Mouse (Mus musculus) heart, embryonic 14.5 days (tissue): ENCODE measurements around the gene Smcr8. TPM values are rescaled to one million over a fixed set of nuclear protein-coding genes. Genes with fewer than 3 reads are reported as not detected.
"Not testable (repeated sequence)": the region's sequence is repeated elsewhere in the genome, so short reads cannot be mapped to it uniquely, and the experiment has no call there.

Source experiments
- ATAC-seq: fragments of 200-750 bp; cut with Nextera tagmentation; 2 replicates; pipeline ENCODE4 v1.8.0; 2017; ENCODE audit warnings: low read depth, moderate TSS enrichment; ENCODE audit not compliant: insufficient number of reproducible peaks, insufficient read depth, low FRiP score
- H3K27ac ChIP-seq, 2 experiments: fragments of 200-500 bp in 1 of 2; fragments of 300-500 bp in 1 of 2; sonication (generic) in 1 of 2; replicated peaks in 1 of 2; 2 replicates each; pipeline ENCODE4 v1.5.1; 2012 to 2014; ENCODE audit warnings: low read depth in 2 of 2, low read length in 2 of 2, control low read depth in 1 of 2, mild to moderate bottlenecking in 1 of 2, mixed read lengths in 1 of 2; ENCODE audit not compliant: control insufficient read depth in 1 of 2, insufficient read depth in 1 of 2
- H3K27me3 ChIP-seq: fragments of 300-500 bp; sonication (generic); 2 replicates; pipeline ENCODE4 v1.6.1; 2014; ENCODE audit warnings: mild to moderate bottlenecking, low read length, control low read depth; ENCODE audit not compliant: control insufficient read depth, insufficient read depth
- H3K36me3 ChIP-seq: fragments of 300-500 bp; sonication (generic); 2 replicates; pipeline ENCODE4 v1.6.1; 2014; ENCODE audit warnings: mild to moderate bottlenecking, control low read depth, low read length, mixed read lengths; ENCODE audit not compliant: control insufficient read depth, insufficient read depth
- H3K4me1 ChIP-seq, 2 experiments: fragments of 200-500 bp in 1 of 2; fragments of 300-500 bp in 1 of 2; sonication (generic) in 1 of 2; 2 replicates each; pipeline ENCODE4 v1.6.1; 2012 to 2014; ENCODE audit warnings: low read length in 2 of 2, control low read depth in 1 of 2, mixed read lengths in 1 of 2; ENCODE audit not compliant: control insufficient read depth in 2 of 2, insufficient read depth in 2 of 2
- H3K4me2 ChIP-seq: fragments of 300-500 bp; sonication (generic); 2 replicates; pipeline ENCODE4 v1.6.1; 2014; ENCODE audit warnings: mild to moderate bottlenecking, low read length
- H3K4me3 ChIP-seq, 2 experiments: fragments of 200-500 bp in 1 of 2; fragments of 300-500 bp in 1 of 2; sonication (generic) in 1 of 2; 2 replicates each; pipeline ENCODE4 v1.5.1; 2012 to 2014; ENCODE audit warnings: low read length in 2 of 2, mild to moderate bottlenecking in 2 of 2, control low read depth in 1 of 2, low read depth in 1 of 2, moderate library complexity in 1 of 2; ENCODE audit not compliant: control insufficient read depth in 1 of 2, insufficient read depth in 1 of 2
- H3K9ac ChIP-seq: fragments of 300-500 bp; sonication (generic); 2 replicates; pipeline ENCODE4 v1.6.1; 2014; ENCODE audit warnings: mild to moderate bottlenecking, low read length
- H3K9me3 ChIP-seq: fragments of 300-500 bp; sonication (generic); 2 replicates; pipeline ENCODE4 v1.6.1; 2016; ENCODE audit warnings: low read length, control low read depth; ENCODE audit not compliant: control insufficient read depth
- WGBS: fragments of 180-500 bp; shearing (Covaris S2); extraction: QIAGEN DNeasy Blood & Tissue Kit; methylation state at CpG from one replicate; pipeline ENCODE4 v1.1.7; 2014; 5-methylcytosine and 5-hydroxymethylcytosine counted together
- polyA plus RNA-seq: library from polyadenylated mRNA; unstranded; fragments of >200 nt; fragmentation: Nextera tagmentation; extraction: Ambion mirVana; gene quantifications from 2 replicates; pipeline ENCODE4 v1.2.1, GENCODE M21; 2014

The Smcr8 gene
- polyA plus RNA-seq, 1 experiment from 2014 or later, result 4.6 TPM

- H3K9ac ChIP-seq, result no peak overlapping the region
- no peaks in the 10 kb centered on the region for H3K27me3 ChIP-seq
- H3K27ac ChIP-seq, result no peak overlapping the region
- peak overlapping the region; percentile 89 for H3K4me2 ChIP-seq
- peaks cover 6 to 27% of the 10 kb centered on the region in 2 experiments for H3K4me1 ChIP-seq
- peak overlapping the region in 1 of 2 experiments; percentile 54; a peak in 1 of 4 replicates for H3K4me3 ChIP-seq
- no peak for ATAC-seq
- 57% methylated on average over 1 of the region's 1 CpGs for WGBS
- H3K36me3 ChIP-seq, result no peaks in the 10 kb centered on the region
- no peaks in the 10 kb centered on the region for H3K9me3 ChIP-seq
Observed at GRCm38 (mm10) chr11:60809546-60809945, 32.2 kb downstream of the Smcr8 start.

GRCm38 (mm10) chr11:60810046-60810965, 33.0 kb downstream of the Smcr8 start:
- WGBS, result 18% methylated on average over 14 of the region's 14 CpGs
- peak overlapping the region; percentile 89 for H3K4me2 ChIP-seq
- no peak for ATAC-seq

GRCm38 (mm10) chr11:60811054-60811460, 33.7 kb downstream of the Smcr8 start:
- Histone ChIP-seq H3K9ac (peak overlapping the region; percentile 72), H3K27ac (no peak overlapping the region; a peak in 1 of 4 replicates), H3K27me3 (no peaks in the 10 kb centered on the region), H3K4me1 (peaks cover 6 to 27% of the 10 kb centered on the region in 2 experiments), H3K36me3 (no peaks in the 10 kb centered on the region), H3K4me3 (peak overlapping the region; percentile 54 to 64), H3K9me3 (no peaks in the 10 kb centered on the region), H3K4me2 (peak overlapping the region; percentile 89)
- ATAC-seq, result peak; percentile 99
- WGBS, result under 1% methylated on average over 29 of the region's 29 CpGs

More at GRCm38 (mm10) chr11:60810046-60810965, 33.0 kb downstream of the Smcr8 start:
- no peaks in the 10 kb centered on the region for H3K9me3 ChIP-seq
- peak overlapping the region; percentile 54 to 64 for H3K4me3 ChIP-seq
- peak overlapping the region; percentile 72 for H3K9ac ChIP-seq
- H3K27me3 ChIP-seq, result no peaks in the 10 kb centered on the region
- H3K27ac ChIP-seq, result no peak overlapping the region; a peak in 1 of 4 replicates
- H3K36me3 ChIP-seq, result no peaks in the 10 kb centered on the region
- H3K4me1 ChIP-seq, result peaks cover 6 to 27% of the 10 kb centered on the region in 2 experiments

- Histone ChIP-seq H3K4me3 (peak within 1 kb of the TSS; percentile 54 to 64), H3K4me1 (peaks cover 6 to 27% of the 10 kb centered on the region in 2 experiments), H3K4me2 (peak within 1 kb of the TSS; percentile 89), H3K9ac (peak within 1 kb of the TSS; percentile 72)
- not testable (repeated sequence) for H3K36me3 ChIP-seq, H3K27ac ChIP-seq, H3K27me3 ChIP-seq, H3K9me3 ChIP-seq, ATAC-seq
- 20% methylated on average over 6 of the region's 6 CpGs for WGBS
Observed at GRCm38 (mm10) chr11:60811618-60812017, 34.3 kb downstream of the Smcr8 start, which contains the start of gene Shmt1. Shmt1 (minus strand) TSS chr11:60811718.

GRCm38 (mm10) chr11:60816398-60816797, 39.1 kb downstream of the Smcr8 start:
- Histone ChIP-seq H3K9ac (no peak overlapping the region), H3K27me3 (no peaks in the 10 kb centered on the region), H3K27ac (no peak overlapping the region), H3K9me3 (no peaks in the 10 kb centered on the region), H3K4me1 (no peaks in the 10 kb centered on the region), H3K36me3 (no peaks in the 10 kb centered on the region), H3K4me2 (no peak overlapping the region), H3K4me3 (no peak overlapping the region)
- no peak for ATAC-seq
- 66% methylated on average over 5 of the region's 5 CpGs for WGBS

- Histone ChIP-seq H3K27me3 (no peaks in the 10 kb centered on the region), H3K9me3 (no peaks in the 10 kb centered on the region), H3K9ac (no peak overlapping the region), H3K27ac (no peak overlapping the region), H3K4me3 (no peak overlapping the region), H3K4me1 (no peaks in the 10 kb centered on the region), H3K36me3 (no peaks in the 10 kb centered on the region), H3K4me2 (no peak overlapping the region)
- WGBS, result 75% methylated on average over 2 of the region's 2 CpGs
- no peak for ATAC-seq
Observed at GRCm38 (mm10) chr11:60823771-60824170, 46.4 kb downstream of the Smcr8 start.

GRCm38 (mm10) chr11:60825191-60825590, 47.9 kb downstream of the Smcr8 start:
- Histone ChIP-seq H3K36me3 (no peaks in the 10 kb centered on the region), H3K4me2 (no peak overlapping the region), H3K9me3 (no peaks in the 10 kb centered on the region), H3K27ac (no peak overlapping the region), H3K4me1 (no peaks in the 10 kb centered on the region), H3K4me3 (no peak overlapping the region), H3K27me3 (no peaks in the 10 kb centered on the region), H3K9ac (no peak overlapping the region)
- ATAC-seq, result no peak
- WGBS, result 71% methylated on average over 3 of the region's 3 CpGs
